Mouse (Mus musculus) heart, adult 11 months (tissue): ENCODE measurements at regions not wholly inside any gene's neighbourhood (a gene's known extent, or its start where the extent isn't known, plus 50 kb on each side); places are given as distances from the start of the nearest gene placed in this dataset.

Experiments
- DNase-seq: peaks from one replicate; pipeline ENCODE4 v3.0.0; 2022

- no peak for DNase-seq
Observed at GRCm38 (mm10) chr12:98337644-98338043, 69.2 kb downstream of the Gpr65 start.

GRCm38 (mm10) chr12:98339536-98339935 is 71.1 kb downstream of the Gpr65 start:
- no peak for DNase-seq

- DNase-seq, result peak; percentile 63
Observed at GRCm38 (mm10) chr12:98342158-98342557, 73.7 kb downstream of the Gpr65 start.

- peak; percentile 63 for DNase-seq
Observed at GRCm38 (mm10) chr12:98343653-98344052, 75.2 kb downstream of the Gpr65 start.

GRCm38 (mm10) chr12:98347056-98347455 is 78.6 kb downstream of the Gpr65 start:
- DNase-seq, result peak; percentile 66

GRCm38 (mm10) chr12:98347550-98348318 is 79.3 kb downstream of the Gpr65 start:
- peak; percentile 75 for DNase-seq

GRCm38 (mm10) chr12:98349864-98350643 is 81.6 kb downstream of the Gpr65 start:
- DNase-seq, result peak; percentile 78

GRCm38 (mm10) chr12:98352401-98352800 is 84.0 kb downstream of the Gpr65 start:
- DNase-seq, result peak; percentile 31

- DNase-seq, result no peak
Observed at GRCm38 (mm10) chr12:98354545-98354944, 86.1 kb downstream of the Gpr65 start.

- DNase-seq, result peak; percentile 81
Observed at GRCm38 (mm10) chr12:98367583-98367982, 99.1 kb downstream of the Gpr65 start.

GRCm38 (mm10) chr12:98370771-98371170 is 102.3 kb downstream of the Gpr65 start:
- DNase-seq, result peak; percentile 31

GRCm38 (mm10) chr12:98375214-98375910 is 106.9 kb downstream of the Gpr65 start:
- peak; percentile 88 for DNase-seq
